Mouse (Mus musculus) liver, adult 2 months (tissue): ENCODE data around the gene Tmem62. TPM values are rescaled to one million over a fixed set of nuclear protein-coding genes. Genes with fewer than 3 reads are reported as not detected.

Experiments used
- DNase-seq: peaks from one replicate; pipeline ENCODE4 v3.0.0-alpha.2; 2011; ENCODE audit warnings: low read depth, low spot score; ENCODE audit errors: extremely low read depth
- H3K27ac ChIP-seq: fragments of 200-500 bp; replicated peaks from 2 replicates; pipeline ENCODE4 v1.5.1; 2012; ENCODE audit warnings: low read depth, mild to moderate bottlenecking, control low read depth, inconsistent platforms, low read length; ENCODE audit not compliant: insufficient read depth
- H3K27me3 ChIP-seq: fragments of 200-500 bp; 2 replicates; pipeline ENCODE4 v1.6.1; 2012; ENCODE audit warnings: mild to moderate bottlenecking, moderate library complexity, low read length, inconsistent platforms; ENCODE audit not compliant: control insufficient read depth, insufficient read depth
- H3K36me3 ChIP-seq: fragments of 200-500 bp; 2 replicates; pipeline ENCODE4 v1.6.1; 2012; ENCODE audit warnings: low read length, inconsistent platforms; ENCODE audit not compliant: control insufficient read depth, insufficient read depth
- H3K4me1 ChIP-seq: fragments of 200-500 bp; 2 replicates; pipeline ENCODE4 v1.6.1; 2011; ENCODE audit warnings: low read length; ENCODE audit not compliant: control insufficient read depth, insufficient read depth
- H3K4me3 ChIP-seq: fragments of 200-500 bp; 2 replicates; pipeline ENCODE4 v1.5.1; 2011; ENCODE audit warnings: low read depth, mild to moderate bottlenecking, control low read depth, low read length, moderate library complexity; ENCODE audit not compliant: insufficient read depth
- H3K79me2 ChIP-seq: fragments of 200-500 bp; 2 replicates; pipeline ENCODE4 v1.6.1; 2012; ENCODE audit warnings: inconsistent platforms, mild to moderate bottlenecking, low read length, moderate library complexity; ENCODE audit not compliant: control insufficient read depth, insufficient read depth
- H3K9ac ChIP-seq: fragments of 200-500 bp; 2 replicates; pipeline ENCODE4 v1.6.1; 2012; ENCODE audit warnings: low read depth, mild to moderate bottlenecking, control low read depth, inconsistent platforms, low read length
- CTCF ChIP-seq: fragments of 200-500 bp; IDR thresholded peaks from 2 replicates; pipeline ENCODE4 v1.5.1; 2011; ENCODE audit warnings: low read depth, low read length, control low read depth
- POLR2A ChIP-seq: fragments of 200-500 bp; IDR thresholded peaks from 2 replicates; pipeline ENCODE4 v1.6.1; 2011; ENCODE audit warnings: low read length, control low read depth; ENCODE audit not compliant: insufficient read depth; ENCODE audit errors: extremely low read depth
- WGBS: fragments of 180-500 bp; shearing (Covaris S2); methylation state at CpG from one replicate; pipeline ENCODE4 v1.1.7; 2018; 5-methylcytosine and 5-hydroxymethylcytosine counted together
- polyA plus RNA-seq: library from polyadenylated mRNA; depleted of rRNA; stranded (reverse); fragments of >200 nt; gene quantifications from 2 replicates; pipeline ENCODE4 v1.2.3, GENCODE M21; 2012; rRNA removed
- total RNA-seq: library from RNA; depleted of rRNA; stranded (reverse); fragments of >200 nt; gene quantifications from 2 replicates; pipeline ENCODE4 v1.2.3, GENCODE M21; 2014; rRNA removed

Tmem62 gene
- total and polyA plus RNA-seq, 2 experiments, result 8.0 to 17.7 TPM

- TF ChIP-seq POLR2A, result no peak
- TF ChIP-seq CTCF, result no peak
- H3K4me3 ChIP-seq, result no peak overlapping the region
- H3K79me2 ChIP-seq, result no peaks in the 10 kb centered on the region
- no peaks in the 10 kb centered on the region for H3K4me1 ChIP-seq
- WGBS, result 78% methylated on average over 5 of the region's 5 CpGs
- no peaks in the 10 kb centered on the region for H3K27me3 ChIP-seq
- no peak overlapping the region for H3K9ac ChIP-seq
- no peak overlapping the region for H3K27ac ChIP-seq
- no peak for DNase-seq
- no peaks in the 10 kb centered on the region for H3K36me3 ChIP-seq
Observed at GRCm38 (mm10) chr2:121052176-121052575, 75.4 kb downstream of the Tmem62 start.

GRCm38 (mm10) chr2:121054060-121054459 lies 77.2 kb downstream of the Tmem62 start:
- peak; percentile 27 for DNase-seq
- Histone ChIP-seq H3K4me1 (no peaks in the 10 kb centered on the region), H3K27me3 (no peaks in the 10 kb centered on the region; the same call in 1 of the 2 replicates), H3K4me3 (no peak overlapping the region), H3K9ac (no peak overlapping the region), H3K79me2 (no peaks in the 10 kb centered on the region), H3K27ac (no peak overlapping the region), H3K36me3 (no peaks in the 10 kb centered on the region)
- 22% methylated on average over 2 of the region's 2 CpGs for WGBS
- TF ChIP-seq POLR2A (no peak), CTCF (no peak)

- DNase-seq, result no peak
- WGBS, result 88% methylated on average over 6 of the region's 6 CpGs
- Histone ChIP-seq H3K27me3 (no peaks in the 10 kb centered on the region; the same call in 1 of the 2 replicates), H3K79me2 (no peaks in the 10 kb centered on the region), H3K27ac (no peak overlapping the region), H3K36me3 (no peaks in the 10 kb centered on the region), H3K4me3 (no peak overlapping the region), H3K9ac (no peak overlapping the region), H3K4me1 (no peaks in the 10 kb centered on the region)
- TF ChIP-seq POLR2A (no peak), CTCF (no peak)
Observed at GRCm38 (mm10) chr2:121055915-121056314, 79.1 kb downstream of the Tmem62 start.

Other genes starting within 250 kb of the Tmem62 start
- 3.4 and 3.7 TPM in 2 replicates for gene Cdan1, start 126.9 kb upstream of the Tmem62 start, total RNA-seq
- gene Cdan1, start 126.9 kb upstream of the Tmem62 start, polyA plus RNA-seq, result 7.7 and 8.6 TPM in 2 replicates
- gene Ttbk2, start 126.4 kb upstream of the Tmem62 start, total RNA-seq, result 3.0 TPM in 2 replicates
- gene Ttbk2, start 126.4 kb upstream of the Tmem62 start, polyA plus RNA-seq, result 0.61 TPM in 2 replicates
- gene Ubr1, start 6.3 kb upstream of the Tmem62 start, total RNA-seq, result 16.1 and 19.1 TPM in 2 replicates
- gene Ubr1, start 6.3 kb upstream of the Tmem62 start, polyA plus RNA-seq, result 10.2 and 14.4 TPM in 2 replicates
- gene Ccndbp1, start 31.4 kb downstream of the Tmem62 start, total RNA-seq, result 13.7 and 13.8 TPM in 2 replicates
- 10.1 and 12.5 TPM in 2 replicates for gene Ccndbp1, start 31.4 kb downstream of the Tmem62 start, polyA plus RNA-seq
- not detected in 2 replicates for gene Epb42, start 60.1 kb downstream of the Tmem62 start, total RNA-seq
- 0.10 TPM in 1 of 2 replicates, not detected in the other for gene Epb42, start 60.1 kb downstream of the Tmem62 start, polyA plus RNA-seq
- not detected in 2 replicates for gene Tgm5, start 108.8 kb downstream of the Tmem62 start, total RNA-seq
- gene Tgm5, start 108.8 kb downstream of the Tmem62 start, polyA plus RNA-seq, result not detected in 2 replicates
- 0.09 TPM in 1 of 2 replicates, not detected in the other for gene Tgm7, start 132.8 kb downstream of the Tmem62 start, total RNA-seq
- gene Tgm7, start 132.8 kb downstream of the Tmem62 start, polyA plus RNA-seq, result 0.05 TPM in 1 of 2 replicates, not detected in the other
- gene Adal, start 163.4 kb downstream of the Tmem62 start, total RNA-seq, result 10.0 and 12.6 TPM in 2 replicates
- 7.1 and 8.0 TPM in 2 replicates for gene Adal, start 163.4 kb downstream of the Tmem62 start, polyA plus RNA-seq
- 5.2 and 6.5 TPM in 2 replicates for gene Lcmt2, start 163.6 kb downstream of the Tmem62 start, total RNA-seq
- gene Lcmt2, start 163.6 kb downstream of the Tmem62 start, polyA plus RNA-seq, result 9.1 and 9.9 TPM in 2 replicates
- 15.9 and 16.8 TPM in 2 replicates for gene Tubgcp4, start 193.6 kb downstream of the Tmem62 start, total RNA-seq
- gene Tubgcp4, start 193.6 kb downstream of the Tmem62 start, polyA plus RNA-seq, result 19.1 and 20.2 TPM in 2 replicates
- 5.4 and 5.9 TPM in 2 replicates for gene Zscan29, start 194.1 kb downstream of the Tmem62 start, total RNA-seq
- gene Zscan29, start 194.1 kb downstream of the Tmem62 start, polyA plus RNA-seq, result 2.0 and 2.8 TPM in 2 replicates